Mouse (Mus musculus): ENCODE results near the gene Tnfrsf13c.

Tnfrsf13c gene

DNA sequence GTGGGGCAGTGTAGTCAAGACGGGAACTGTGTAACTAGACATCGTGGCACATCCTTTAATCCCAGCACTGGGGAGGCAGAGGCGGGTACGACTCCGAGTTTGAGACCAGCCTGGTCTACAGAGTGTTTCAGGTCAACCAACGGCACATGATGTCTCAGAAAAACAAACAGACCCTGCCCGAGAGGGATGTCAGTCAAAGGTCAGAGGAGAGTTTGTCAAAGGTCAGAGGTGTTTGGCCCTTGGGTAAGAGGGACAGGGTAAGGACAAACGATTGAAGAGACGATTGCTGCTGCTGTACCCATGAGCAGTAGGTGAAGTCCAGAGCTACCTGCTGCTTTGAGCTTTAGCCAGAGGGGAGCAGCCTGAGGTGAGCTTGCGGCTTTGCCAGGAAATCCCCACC, 40.6 kb downstream of the Tnfrsf13c start:
- no peak for DNase-seq (ENCODE audit: low spot score in 2 of 2)

DNA sequence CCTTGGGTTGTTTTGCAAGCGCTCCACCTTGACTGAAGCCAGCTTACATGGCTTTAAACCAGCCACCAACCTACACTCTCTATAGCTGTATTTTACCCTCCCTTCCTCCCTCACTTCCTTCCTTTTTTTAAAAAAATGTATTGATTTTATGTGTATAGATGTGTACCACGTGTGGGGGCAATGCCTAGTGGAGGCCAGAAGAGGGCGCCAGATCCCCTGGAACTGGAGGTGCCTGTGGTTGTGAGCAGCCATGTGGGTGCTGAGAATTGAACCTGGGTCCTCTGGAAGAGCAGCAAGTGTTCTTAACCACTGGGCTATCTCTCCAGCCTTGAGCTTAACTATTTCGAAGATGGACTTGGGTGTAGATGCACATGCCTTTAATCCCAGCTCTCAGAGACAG, 41.9 kb downstream of the Tnfrsf13c start:
- DNase-seq (ENCODE audit: low spot score in 2 of 2) = no peak

DNA sequence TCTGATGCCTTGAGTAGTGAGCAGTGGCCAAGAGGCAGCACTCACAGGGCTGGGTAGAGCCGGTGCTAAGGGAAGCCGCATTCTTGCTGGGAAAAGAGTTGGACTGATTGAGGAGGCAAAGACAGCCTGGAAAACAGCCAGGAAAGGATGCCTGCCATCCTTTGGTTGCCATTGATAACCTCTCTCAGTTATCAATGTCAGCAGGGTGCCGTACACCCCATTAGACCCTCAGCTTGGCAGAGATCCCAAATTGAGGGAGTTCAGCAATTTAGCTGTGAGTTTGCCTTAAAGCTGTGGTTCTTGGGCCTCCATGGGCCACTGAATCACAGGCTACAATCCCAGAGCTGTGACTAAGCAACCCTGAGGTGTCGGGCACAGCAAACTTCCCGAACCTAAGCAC, 43.0 kb downstream of the Tnfrsf13c start:
- DNase-seq (ENCODE audit: low spot score in 2 of 2) = no peak

DNA sequence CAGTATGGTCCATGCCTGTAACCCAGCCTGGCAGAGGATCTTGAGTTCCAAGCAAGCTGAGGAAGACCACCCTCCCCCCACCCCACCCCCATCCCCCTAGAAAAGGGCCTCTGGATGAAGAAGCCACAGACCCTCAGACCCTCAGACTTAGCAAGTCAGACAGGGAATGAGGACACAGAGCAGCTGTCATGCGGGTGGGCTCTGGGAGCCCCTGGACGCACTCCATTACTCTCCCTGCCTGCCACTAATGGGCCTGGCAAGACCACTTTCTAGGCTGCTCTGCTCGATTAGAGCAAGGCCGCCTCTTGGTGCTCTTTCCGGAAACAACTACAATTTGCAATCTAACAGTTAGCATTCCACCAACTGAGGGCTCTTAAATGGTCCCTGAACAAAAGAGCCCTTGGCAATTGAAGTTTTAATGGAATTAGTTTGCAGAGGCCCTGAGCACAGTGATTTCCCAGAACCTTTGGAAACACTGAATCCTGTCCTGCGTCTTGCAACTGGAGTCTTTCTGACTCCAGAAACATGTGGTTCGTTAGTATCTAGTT, 46.4 kb downstream of the Tnfrsf13c start:
- DNase-seq (ENCODE audit: low spot score in 2 of 2) = no peak

DNA sequence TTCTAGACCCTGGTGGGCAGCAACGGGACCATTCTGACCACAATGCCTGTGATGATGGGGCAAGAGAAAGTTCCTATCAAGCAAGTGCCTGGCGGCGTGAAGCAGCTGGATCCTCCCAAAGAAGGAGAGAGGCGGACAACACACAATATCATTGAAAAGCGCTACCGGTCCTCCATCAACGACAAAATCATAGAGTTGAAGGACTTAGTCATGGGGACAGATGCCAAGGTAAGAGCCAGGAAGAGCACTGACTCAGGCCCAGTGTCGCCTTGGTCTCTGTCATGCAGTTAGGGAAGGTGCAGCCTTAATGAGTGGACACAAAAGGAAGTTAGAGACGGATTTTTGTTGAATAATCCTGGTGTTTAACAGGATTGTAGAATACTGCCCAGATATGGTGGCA, 49.1 kb downstream of the Tnfrsf13c start:
- DNase-seq (ENCODE audit: low spot score in 2 of 2) = no peak

DNA sequence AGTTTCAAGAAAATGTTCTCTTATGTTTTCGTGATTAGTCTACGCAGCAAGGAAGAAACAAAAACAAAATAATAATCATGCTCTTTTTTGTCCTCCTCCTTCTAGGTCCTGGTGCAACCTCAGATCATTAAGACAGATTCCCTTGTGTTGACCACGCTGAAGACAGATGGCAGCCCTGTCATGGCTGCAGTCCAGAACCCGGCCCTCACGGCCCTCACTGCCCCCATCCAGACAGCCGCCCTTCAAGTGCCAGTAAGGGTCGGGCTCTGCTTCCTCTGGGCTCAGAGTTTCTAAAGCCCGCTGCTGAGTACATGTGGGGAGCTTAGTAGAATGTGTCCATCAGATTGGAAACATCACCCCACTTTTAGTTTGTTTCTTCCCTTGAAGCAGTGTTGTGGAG, 51.5 kb downstream of the Tnfrsf13c start:
- no peak for DNase-seq (ENCODE audit: low spot score in 2 of 2)

Measured in right cerebral cortex, adult 2 months (tissue).